Mouse (Mus musculus): ENCODE data around the gene Dnajb5. TPM values are rescaled to one million over a fixed set of nuclear protein-coding genes. Genes with fewer than 3 reads are reported as not detected.

The Dnajb5 gene
- polyA plus RNA-seq, 1 experiment from 2014 or later = 26.0 TPM

DNA sequence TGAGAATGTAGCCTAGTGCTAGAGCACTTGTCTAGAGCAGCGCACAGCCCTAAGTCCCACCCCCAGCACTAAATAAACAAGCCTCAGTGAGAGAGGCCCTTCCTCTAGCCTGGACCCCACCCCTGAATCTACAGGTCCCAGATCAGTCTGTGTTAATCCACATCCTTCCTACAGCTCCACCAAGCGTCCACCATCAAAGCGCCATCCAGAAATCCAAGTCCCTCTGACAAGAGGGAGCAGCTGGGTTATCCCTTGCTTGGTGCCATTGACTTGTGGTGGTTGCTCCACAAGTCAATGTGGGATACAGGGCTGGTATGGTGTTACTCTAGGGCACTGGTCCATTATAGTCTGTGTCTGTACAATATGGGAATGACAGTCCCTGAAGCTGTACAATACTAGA lies 5.6 kb downstream of the Dnajb5 start:
- H3K4me1 ChIP-seq = peaks cover 47% of the 10 kb centered on the region

GRCm38 (mm10) chr4:42956581-42956980 lies 7.0 kb downstream of the Dnajb5 start:
- no peak overlapping the region for H3K27ac ChIP-seq
- WGBS = 94% methylated on average over 17 of the region's 17 CpGs

More for the DNA sequence above, 5.6 kb downstream of the Dnajb5 start:
- Histone ChIP-seq H3K4me3 (replicated peaks) (no peak overlapping the region), H3K27ac (no peak overlapping the region), H3K9ac (no peak overlapping the region), H3K36me3 (replicated peaks) (peaks cover 33% of the 10 kb centered on the region), H3K27me3 (no peaks in the 10 kb centered on the region), H3K9me3 (no peaks in the 10 kb centered on the region), H3K4me2 (no peak overlapping the region)
- no peak for ATAC-seq (ENCODE audit: low FRiP score)
- WGBS = 87% methylated on average over 3 of the region's 3 CpGs

GRCm38 (mm10) chr4:42957306-42957705 lies 7.7 kb downstream of the Dnajb5 start:
- H3K9me3 ChIP-seq = no peaks in the 10 kb centered on the region
- no peak for ATAC-seq (ENCODE audit: low FRiP score)
- no peaks in the 10 kb centered on the region for H3K27me3 ChIP-seq
- H3K36me3 ChIP-seq (replicated peaks) = peaks cover 33% of the 10 kb centered on the region
- H3K4me2 ChIP-seq = no peak overlapping the region
- no peak overlapping the region for H3K4me3 ChIP-seq (replicated peaks)
- no peak overlapping the region for H3K9ac ChIP-seq
- WGBS = 80% methylated on average over 11 of the region's 11 CpGs
- peaks cover 26% of the 10 kb centered on the region for H3K4me1 ChIP-seq
- no peak overlapping the region for H3K27ac ChIP-seq

More at GRCm38 (mm10) chr4:42956581-42956980, 7.0 kb downstream of the Dnajb5 start:
- Histone ChIP-seq H3K4me2 (no peak overlapping the region), H3K27me3 (no peaks in the 10 kb centered on the region), H3K9me3 (no peaks in the 10 kb centered on the region), H3K9ac (no peak overlapping the region), H3K36me3 (replicated peaks) (peaks cover 33% of the 10 kb centered on the region), H3K4me3 (replicated peaks) (no peak overlapping the region), H3K4me1 (peaks cover 33% of the 10 kb centered on the region)
- ATAC-seq (ENCODE audit: low FRiP score) = no peak

DNA sequence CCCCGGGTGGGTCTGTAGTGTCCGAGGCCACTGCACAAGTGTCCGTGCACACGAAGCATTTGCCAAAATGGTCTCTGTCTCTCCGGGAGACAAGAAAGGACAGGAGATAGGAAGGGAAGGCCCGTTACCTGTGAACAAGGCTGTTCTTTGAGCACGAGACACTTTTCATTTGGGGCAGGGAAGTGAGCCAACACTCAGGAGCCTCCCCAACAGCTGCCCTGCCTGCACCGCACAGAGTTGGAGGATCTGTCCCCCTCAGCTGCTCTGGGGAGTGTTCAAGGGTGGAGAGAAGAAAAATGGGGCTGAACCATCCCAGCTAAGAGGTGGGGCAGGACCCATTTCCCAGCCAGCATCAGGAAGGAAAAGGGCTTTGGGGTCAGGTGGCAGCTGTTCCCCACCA lies 8.4 kb downstream of the Dnajb5 start:
- Histone ChIP-seq H3K4me1 (peaks cover 19% of the 10 kb centered on the region), H3K4me2 (no peak overlapping the region), H3K9ac (no peak overlapping the region), H3K9me3 (no peaks in the 10 kb centered on the region), H3K4me3 (replicated peaks) (no peak overlapping the region), H3K27me3 (no peaks in the 10 kb centered on the region), H3K36me3 (replicated peaks) (peaks cover 33% of the 10 kb centered on the region), H3K27ac (no peak overlapping the region)
- WGBS = 92% methylated on average over 8 of the region's 8 CpGs
- no peak for ATAC-seq (ENCODE audit: low FRiP score)

GRCm38 (mm10) chr4:42958942-42959341 lies 9.3 kb downstream of the Dnajb5 start:
- peaks cover 33% of the 10 kb centered on the region for H3K36me3 ChIP-seq (replicated peaks)
- 71% methylated on average over 8 of the region's 8 CpGs for whole genome bisulfite sequencing
- H3K27ac ChIP-seq = no peak overlapping the region
- H3K9ac ChIP-seq = no peak overlapping the region
- H3K4me3 ChIP-seq (replicated peaks) = no peak overlapping the region
- H3K4me1 ChIP-seq = peaks cover 10% of the 10 kb centered on the region
- no peak for ATAC-seq (ENCODE audit: low FRiP score)
- no peak overlapping the region for H3K4me2 ChIP-seq
- no peaks in the 10 kb centered on the region for H3K9me3 ChIP-seq
- H3K27me3 ChIP-seq = no peaks in the 10 kb centered on the region

DNA sequence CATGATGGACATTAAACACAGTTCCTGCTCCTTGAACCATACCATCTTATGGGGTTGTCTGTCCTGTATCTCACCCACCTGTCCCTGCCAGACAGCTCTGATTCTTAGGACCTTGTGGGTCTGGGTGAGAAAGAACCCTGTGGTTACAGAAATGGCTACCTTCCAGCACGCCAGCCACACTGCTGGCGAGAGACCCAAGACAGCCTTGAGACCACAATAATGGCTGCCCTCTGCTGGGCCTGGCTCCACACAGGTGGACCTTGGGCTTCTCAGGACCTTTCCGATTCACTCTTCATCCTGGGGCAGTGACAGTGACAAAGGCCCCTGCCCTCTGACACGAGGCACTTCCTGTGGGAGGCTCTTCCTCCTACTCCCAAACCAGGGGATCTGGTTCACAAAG lies 9.8 kb downstream of the Dnajb5 start:
- Histone ChIP-seq H3K4me3 (replicated peaks) (no peak overlapping the region), H3K27me3 (peaks cover 3% of the 10 kb centered on the region), H3K9ac (no peak overlapping the region), H3K36me3 (replicated peaks) (peaks cover 33% of the 10 kb centered on the region), H3K9me3 (no peaks in the 10 kb centered on the region), H3K4me2 (no peak overlapping the region), H3K4me1 (peaks cover 6% of the 10 kb centered on the region; the same call in 1 of the 2 replicates), H3K27ac (no peak overlapping the region)
- ATAC-seq (ENCODE audit: low FRiP score) = no peak
- WGBS = 75% methylated on average over 4 of the region's 4 CpGs

- no peak overlapping the region for H3K9ac ChIP-seq
- peaks cover 6% of the 10 kb centered on the region for H3K27me3 ChIP-seq
- H3K27ac ChIP-seq = no peak overlapping the region
- no peaks in the 10 kb centered on the region for H3K9me3 ChIP-seq
- no peak for ATAC-seq (ENCODE audit: low FRiP score)
- WGBS = 31% methylated on average over 4 of the region's 4 CpGs
- peaks cover 24% of the 10 kb centered on the region for H3K36me3 ChIP-seq (replicated peaks)
- no peak overlapping the region for H3K4me2 ChIP-seq
- peaks cover 3% of the 10 kb centered on the region; the same call in 1 of the 2 replicates for H3K4me1 ChIP-seq
- no peak overlapping the region for H3K4me3 ChIP-seq (replicated peaks)
Measured at GRCm38 (mm10) chr4:42961592-42961991, 12.0 kb downstream of the Dnajb5 start.

DNA sequence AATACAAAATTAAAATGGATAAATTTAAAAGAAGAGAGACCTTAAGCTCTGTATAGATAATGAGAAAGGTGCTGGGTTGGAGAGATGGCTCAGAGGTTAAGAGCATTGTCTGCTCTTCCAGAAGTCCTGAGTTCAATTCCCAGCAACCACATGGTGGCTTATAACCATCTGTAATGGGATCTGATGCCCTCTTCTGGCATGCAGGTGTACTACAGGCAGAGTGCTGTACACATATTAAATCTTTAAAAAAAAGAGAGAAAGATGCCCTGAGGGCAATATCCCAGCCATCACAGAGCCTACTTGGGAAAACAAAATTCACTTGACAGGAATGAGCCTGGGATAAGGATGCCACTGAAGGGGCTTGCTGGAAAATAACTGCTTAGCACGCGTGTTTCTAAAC lies 13.9 kb downstream of the Dnajb5 start:
- no peak for ATAC-seq (ENCODE audit: low FRiP score)
- Histone ChIP-seq H3K27ac (no peak overlapping the region), H3K4me2 (no peak overlapping the region), H3K4me3 (replicated peaks) (no peak overlapping the region), H3K4me1 (peaks cover 3% of the 10 kb centered on the region; the same call in 1 of the 2 replicates), H3K9ac (no peak overlapping the region), H3K36me3 (replicated peaks) (peaks cover 5% of the 10 kb centered on the region), H3K9me3 (no peaks in the 10 kb centered on the region), H3K27me3 (peaks cover 6% of the 10 kb centered on the region)
- WGBS = 94% methylated on average over 2 of the region's 2 CpGs

- ATAC-seq (ENCODE audit: low FRiP score) = 0 out of 2 replicates have a peak, but pooled peaks have one; percentile 14
- WGBS = 14% methylated on average over 12 of the region's 12 CpGs
- Histone ChIP-seq H3K27me3 (peaks cover 6% of the 10 kb centered on the region), H3K9me3 (no peaks in the 10 kb centered on the region), H3K9ac (0 out of 2 replicates have a peak overlapping the region, but pooled peaks have one; percentile 1), H3K27ac (no peak overlapping the region), H3K4me3 (replicated peaks) (0 out of 2 replicates have a peak overlapping the region, but pooled peaks have one; percentile 2), H3K4me1 (peaks cover 3% of the 10 kb centered on the region; the same call in 1 of the 2 replicates), H3K36me3 (replicated peaks) (no peaks in the 10 kb centered on the region), H3K4me2 (peak overlapping the region; percentile 40)
Measured at GRCm38 (mm10) chr4:42965039-42965719, 15.6 kb downstream of the Dnajb5 start.

- Histone ChIP-seq H3K4me1 (peaks cover 3% of the 10 kb centered on the region; the same call in 1 of the 2 replicates), H3K27me3 (peaks cover 4% of the 10 kb centered on the region), H3K4me2 (no peak within 1 kb of the TSS), H3K4me3 (replicated peaks) (no peak within 1 kb of the TSS), H3K27ac (no peak within 1 kb of the TSS), H3K36me3 (replicated peaks) (no peaks in the 10 kb centered on the region), H3K9me3 (no peaks in the 10 kb centered on the region), H3K9ac (no peak within 1 kb of the TSS)
- ATAC-seq (ENCODE audit: low FRiP score) = no peak
- WGBS = 89% methylated on average over 4 of the region's 4 CpGs
Measured at GRCm38 (mm10) chr4:42969304-42969703, 19.7 kb downstream of the Dnajb5 start, which contains the start of gene 1700022I11Rik. 1700022I11Rik (plus strand) TSS chr4:42969604.

- H3K4me1 ChIP-seq = no peaks in the 10 kb centered on the region
- no peak overlapping the region for H3K9ac ChIP-seq
- H3K36me3 ChIP-seq (replicated peaks) = peaks cover 12% of the 10 kb centered on the region
- 84% methylated on average over 4 of the region's 4 CpGs for WGBS
- H3K4me3 ChIP-seq (replicated peaks) = no peak overlapping the region
- H3K27ac ChIP-seq = no peak overlapping the region
- ATAC-seq (ENCODE audit: low FRiP score) = no peak
- no peaks in the 10 kb centered on the region for H3K27me3 ChIP-seq
- no peaks in the 10 kb centered on the region for H3K9me3 ChIP-seq
- H3K4me2 ChIP-seq = no peak overlapping the region
Measured at GRCm38 (mm10) chr4:42972952-42973351, 23.3 kb downstream of the Dnajb5 start.

DNA sequence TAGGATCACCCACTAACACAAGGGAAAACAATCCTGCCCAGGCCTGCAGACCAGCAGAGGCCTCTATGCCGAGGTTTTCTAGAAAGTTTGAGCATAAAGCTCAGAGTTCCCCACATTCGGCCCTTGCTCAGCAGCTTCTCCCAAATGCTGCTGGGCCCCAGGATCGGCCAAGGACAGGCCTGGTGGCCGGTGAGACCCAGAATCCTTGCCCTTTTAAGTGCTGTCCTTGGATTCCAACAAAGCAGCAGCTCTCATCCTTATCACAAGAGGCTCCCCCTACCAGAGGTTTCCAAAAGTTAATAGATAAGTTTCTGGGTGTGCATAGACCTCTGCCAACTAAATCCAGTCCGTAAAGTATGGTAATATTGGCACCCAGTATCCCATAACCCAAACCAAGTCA lies 24.3 kb downstream of the Dnajb5 start:
- Histone ChIP-seq H3K4me2 (no peak overlapping the region), H3K9me3 (no peaks in the 10 kb centered on the region), H3K27ac (no peak overlapping the region), H3K9ac (no peak overlapping the region), H3K4me1 (no peaks in the 10 kb centered on the region), H3K36me3 (replicated peaks) (peaks cover 22% of the 10 kb centered on the region), H3K27me3 (no peaks in the 10 kb centered on the region), H3K4me3 (replicated peaks) (no peak overlapping the region)
- no peak for ATAC-seq (ENCODE audit: low FRiP score)
- WGBS = 91% methylated on average over 5 of the region's 5 CpGs

GRCm38 (mm10) chr4:42978062-42978461 lies 28.4 kb downstream of the Dnajb5 start:
- Histone ChIP-seq H3K4me3 (replicated peaks) (no peak overlapping the region), H3K4me1 (no peaks in the 10 kb centered on the region), H3K4me2 (no peak overlapping the region), H3K36me3 (replicated peaks) (peaks cover 54% of the 10 kb centered on the region), H3K9ac (no peak overlapping the region), H3K27me3 (no peaks in the 10 kb centered on the region), H3K9me3 (no peaks in the 10 kb centered on the region), H3K27ac (no peak overlapping the region)
- WGBS = 94% methylated on average over 4 of the region's 4 CpGs
- ATAC-seq (ENCODE audit: low FRiP score) = no peak

All from forebrain, embryonic 12.5 days (tissue).